Mouse (Mus musculus) heart, postnatal 0 days (tissue): ENCODE measurements around the gene Prelid3b.

Experiments used
- CTCF ChIP-seq: IDR thresholded peaks from 2 replicates; pipeline ENCODE4 v1.5.1; 2016; ENCODE audit warnings: antibody characterized with exemption, control low read depth, low read depth
- EP300 ChIP-seq: IDR thresholded peaks from 2 replicates; pipeline ENCODE4 v1.6.1; 2016; ENCODE audit warnings: antibody characterized with exemption, low read depth

GRCm38 (mm10) chr2:174453681-174454080 is 19.2 kb downstream of the Prelid3b start:
- TF ChIP-seq CTCF (peak; percentile 40), EP300 (no peak)
